Mouse (Mus musculus) cortical plate, adult 2 months (tissue): ENCODE measurements around the gene Gm49486.

Experiments
- CTCF ChIP-seq: fragments of 200-500 bp; IDR thresholded peaks from 2 replicates; pipeline ENCODE4 v1.5.1; 2011; ENCODE audit warnings: mild to moderate bottlenecking, control low read depth, low read length; ENCODE audit not compliant: insufficient read depth; ENCODE audit errors: extremely low read depth
- POLR2A ChIP-seq: fragments of 200-500 bp; IDR thresholded peaks from 2 replicates; pipeline ENCODE4 v1.6.1; 2011; ENCODE audit warnings: mild to moderate bottlenecking, low read length, control low read depth; ENCODE audit not compliant: insufficient read depth; ENCODE audit errors: extremely low read depth

- TF ChIP-seq POLR2A = no peak
- no peak for TF ChIP-seq CTCF
Observed at GRCm38 (mm10) chr15:79270317-79271123, 41.3 kb downstream of the Gm49486 start.
